Mouse (Mus musculus) c-Kit-positive CD71-positive TER-119-negative erythroid progenitor cells, embryonic 14.5 days (primary cell): ENCODE measurements around the gene C5ar2.

Experiments used
- DNase-seq: peaks from one replicate; pipeline ENCODE4 v3.0.0-alpha.2; 2013; ENCODE audit warnings: low read depth

C5ar2 gene

DNA sequence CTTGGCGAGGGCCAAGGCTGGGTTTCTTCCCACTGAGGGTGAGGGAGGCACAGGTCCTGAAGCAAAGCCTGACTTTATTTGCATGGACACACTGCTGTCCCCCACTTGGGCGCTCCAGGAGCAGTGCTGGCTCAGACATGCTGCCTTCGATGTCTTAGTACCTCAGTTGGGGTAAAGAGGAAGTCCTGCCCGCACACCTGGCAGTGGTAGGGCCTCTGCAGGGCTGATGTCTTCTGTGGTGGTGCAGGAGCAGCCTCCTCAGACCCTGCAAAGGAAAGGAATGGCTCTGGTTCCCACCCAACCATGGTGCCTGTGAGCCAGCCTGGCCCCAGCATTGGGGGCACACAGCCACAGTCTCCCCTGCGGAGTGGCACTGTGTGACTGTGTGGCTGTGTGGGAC lies 46.8 kb downstream of the C5ar2 start:
- DNase-seq: no peak

DNA sequence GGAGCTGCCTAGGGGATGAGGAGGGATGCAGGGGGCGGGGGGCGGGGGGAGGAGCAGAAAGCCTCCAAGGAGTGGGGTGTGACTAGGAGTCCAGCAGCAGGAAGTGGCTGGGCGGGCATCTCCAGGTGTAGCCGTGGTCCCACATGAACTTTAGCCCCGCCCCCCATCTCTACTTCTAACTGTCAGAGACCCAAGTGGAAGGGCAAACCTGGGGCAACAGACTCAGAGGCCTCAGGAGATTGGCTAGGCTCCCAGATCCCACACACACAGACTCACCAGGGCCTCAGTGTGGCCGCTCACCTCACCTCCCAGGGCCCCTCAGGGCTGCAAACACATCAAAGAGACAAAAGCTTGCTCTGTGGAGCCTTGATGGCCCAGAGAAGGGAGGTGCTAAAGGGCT lies 47.3 kb downstream of the C5ar2 start:
- no peak for DNase-seq

DNA sequence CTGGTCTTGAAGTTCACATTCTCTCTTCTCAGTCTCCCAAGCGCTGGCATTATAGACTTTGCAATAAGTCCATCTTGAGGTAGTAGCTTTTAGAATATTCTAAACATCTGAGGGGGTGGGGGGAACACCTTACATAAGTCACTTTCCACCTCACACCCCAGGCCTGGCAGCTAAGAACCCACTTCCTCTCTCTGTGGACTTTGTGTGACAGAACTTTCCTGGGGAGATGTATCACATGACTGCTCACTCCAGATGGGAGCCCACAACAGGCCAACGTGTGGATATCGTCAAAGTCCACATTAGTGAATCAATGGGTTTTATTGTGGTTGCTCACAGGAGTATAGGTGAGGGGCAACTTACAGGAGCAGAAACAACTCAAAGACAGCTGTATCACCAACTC lies 50.3 kb downstream of the C5ar2 start:
- DNase-seq: no peak

DNA sequence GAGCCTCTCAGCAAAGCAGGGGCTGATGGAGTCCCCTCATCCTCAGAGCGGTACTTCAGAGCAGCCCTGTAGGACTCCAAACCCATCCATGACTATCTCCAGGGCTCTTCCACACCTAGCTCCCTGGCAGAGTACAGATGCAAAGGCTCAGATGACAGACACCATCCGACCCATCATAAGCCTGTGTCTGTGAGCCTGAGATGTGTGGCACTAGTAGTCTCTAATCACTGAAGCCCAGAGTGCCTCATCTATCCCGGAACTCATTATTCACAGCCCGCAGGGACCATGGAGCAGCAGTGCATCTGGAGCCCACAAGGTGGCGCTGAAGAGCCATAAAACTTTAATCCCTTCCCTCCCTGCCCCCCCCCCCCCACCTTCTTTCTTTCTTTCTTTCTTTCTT lies 51.6 kb downstream of the C5ar2 start:
- DNase-seq: peak; percentile 60

DNA sequence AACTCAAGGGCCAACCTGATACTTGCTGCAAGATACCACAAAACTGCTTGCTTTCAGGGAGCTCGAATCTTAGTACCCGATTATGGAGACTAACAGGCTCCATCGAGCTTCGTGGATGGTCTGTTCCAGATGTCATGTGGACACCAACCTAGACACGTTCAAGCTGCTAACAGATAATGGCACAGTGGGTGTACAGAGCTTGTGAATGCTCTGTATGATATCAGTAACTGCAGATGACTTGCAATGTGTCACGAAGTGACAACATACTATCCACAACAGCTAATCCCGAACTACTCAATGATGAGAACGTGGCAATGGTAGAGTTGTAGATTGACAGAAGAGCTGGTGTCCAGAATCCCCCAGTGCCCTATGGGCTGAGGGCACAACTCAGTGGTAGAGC lies 56.5 kb downstream of the C5ar2 start:
- DNase-seq: no peak
